Mouse (Mus musculus) bone marrow, adult 2 months (tissue): ENCODE measurements around the gene Slc24a5. TPM values are rescaled to one million over a fixed set of nuclear protein-coding genes. Genes with fewer than 3 reads are reported as not detected.

Source experiments
- H3K27ac ChIP-seq: fragments of 200-500 bp; 2 replicates; pipeline ENCODE4 v1.5.1; 2012; ENCODE audit warnings: low read depth, mild to moderate bottlenecking, control low read depth, inconsistent platforms, low read length; ENCODE audit not compliant: control insufficient read depth, poor library complexity, insufficient read depth
- H3K4me1 ChIP-seq: fragments of 200-500 bp; 2 replicates; pipeline ENCODE4 v1.6.1; 2011; ENCODE audit warnings: low read length; ENCODE audit not compliant: control insufficient read depth, insufficient read depth
- H3K4me3 ChIP-seq: fragments of 200-500 bp; replicated peaks from 2 replicates; pipeline ENCODE3; 2011; ENCODE audit warnings: mild to moderate bottlenecking, low read depth, low read length, control low read depth; ENCODE audit not compliant: control insufficient read depth
- CTCF ChIP-seq: fragments of 200-500 bp; IDR thresholded peaks from 2 replicates; pipeline ENCODE4 v1.5.1; 2011; ENCODE audit warnings: low read length, control low read depth; ENCODE audit not compliant: control insufficient read depth, insufficient read depth
- POLR2A ChIP-seq: fragments of 200-500 bp; IDR thresholded peaks from 2 replicates; pipeline ENCODE4 v1.6.1; 2011; ENCODE audit warnings: low read depth, mild to moderate bottlenecking, control low read depth, low read length, borderline replicate concordance; ENCODE audit not compliant: control insufficient read depth
- WGBS: fragments of 180-500 bp; shearing (Covaris S2); methylation state at CpG from one replicate; pipeline ENCODE4 v1.1.7; 2018; 5-methylcytosine and 5-hydroxymethylcytosine counted together
- polyA plus RNA-seq: library from polyadenylated mRNA; stranded (reverse); fragments of >200 nt; gene quantifications from 2 replicates; pipeline ENCODE4 v1.2.4, GENCODE M21; 2011; ENCODE audit warnings: low replicate concordance; ENCODE audit not compliant: missing spikeins, insufficient read depth, insufficient read length

The Slc24a5 gene
- polyA plus RNA-seq, 1 experiment, result 6.2 TPM

DNA sequence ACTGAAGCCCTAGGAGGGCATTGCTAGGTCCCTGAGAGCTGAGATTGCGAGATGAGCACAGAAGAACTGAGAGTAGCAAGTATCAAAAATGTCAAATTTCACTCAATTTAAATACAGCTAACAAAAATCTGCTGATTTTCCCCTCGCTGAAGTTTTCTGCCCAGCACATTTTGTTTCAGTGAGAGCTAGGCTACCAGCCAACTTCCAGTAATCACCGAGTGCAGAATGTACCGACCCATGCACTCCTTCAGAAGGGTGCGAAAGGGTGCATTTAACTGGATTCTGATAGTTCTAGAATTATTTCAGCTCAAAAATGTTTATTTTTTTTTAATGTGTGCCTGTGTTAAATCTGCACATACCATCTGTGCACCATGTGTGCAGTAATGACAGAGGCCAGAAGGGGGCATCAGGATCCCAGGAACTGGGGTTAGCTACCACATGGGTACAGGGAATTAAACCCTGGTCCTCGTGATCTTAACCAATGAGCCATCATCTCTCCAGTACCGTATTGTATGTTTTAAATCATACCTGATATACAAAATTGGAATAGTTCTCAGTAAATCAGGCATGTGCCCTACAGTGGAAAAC, 12.5 kb upstream of the Slc24a5 start:
- Histone ChIP-seq H3K4me3 (no peak overlapping the region), H3K4me1 (no peaks in the 10 kb centered on the region), H3K27ac (no peak overlapping the region)
- TF ChIP-seq CTCF, result no peak
- TF ChIP-seq POLR2A, result no peak
- WGBS, result 78% methylated on average over 7 of the region's 7 CpGs

DNA sequence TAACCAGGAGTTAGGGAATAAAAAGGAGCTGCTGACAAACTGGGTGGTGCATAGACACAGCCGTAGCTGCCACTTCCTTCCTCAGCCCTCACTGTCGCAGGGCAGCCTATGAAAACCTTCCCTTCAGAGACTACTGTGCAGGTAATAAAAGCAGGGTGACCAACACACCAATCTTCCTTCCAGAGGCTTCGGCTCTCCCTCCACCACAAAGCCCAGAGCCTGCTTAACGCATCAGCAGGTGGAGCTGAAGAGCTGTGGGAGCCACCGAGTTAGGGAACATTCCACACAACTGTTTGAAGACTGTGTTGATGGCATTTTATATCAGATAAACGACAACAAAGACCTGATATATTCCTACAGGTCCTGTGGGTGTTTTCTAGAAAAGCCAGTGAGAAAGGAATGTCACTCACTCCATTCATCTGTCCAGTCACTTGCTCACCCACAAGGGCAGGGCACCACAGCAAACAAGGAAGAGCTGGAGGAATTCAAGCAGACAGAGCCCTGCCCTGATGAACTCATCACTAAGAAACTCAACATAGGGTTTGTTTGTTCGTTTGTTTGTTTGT, 10.6 kb upstream of the Slc24a5 start:
- H3K4me3 ChIP-seq, result no peak overlapping the region
- WGBS, result 18% methylated on average over 7 of the region's 7 CpGs
- TF ChIP-seq CTCF, result no peak
- TF ChIP-seq POLR2A, result no peak

DNA sequence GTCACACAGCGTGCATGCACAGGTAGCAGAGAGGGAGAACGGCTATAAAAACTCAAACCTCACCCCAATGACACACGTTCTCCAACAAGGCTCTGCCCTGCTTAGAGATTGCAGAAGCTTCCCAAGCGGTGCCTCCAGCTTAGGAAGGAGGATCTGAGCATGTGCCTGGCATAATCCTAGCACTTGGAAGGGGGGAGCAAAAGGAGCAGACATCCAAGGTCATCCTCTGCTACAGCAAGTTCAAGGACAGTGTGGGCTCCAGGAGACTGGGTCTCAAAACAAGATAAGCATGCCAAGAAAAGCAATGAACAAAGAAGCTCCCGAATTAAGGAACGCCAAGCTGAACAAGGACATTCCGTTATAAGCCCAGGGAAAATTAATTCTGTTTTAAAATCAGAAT, 6.5 kb upstream of the Slc24a5 start:
- Histone ChIP-seq H3K4me1 (no peaks in the 10 kb centered on the region), H3K4me3 (no peak overlapping the region), H3K27ac (no peak overlapping the region)
- TF ChIP-seq CTCF, result no peak
- TF ChIP-seq POLR2A, result no peak
- WGBS, result 80% methylated on average over 7 of the region's 7 CpGs

More for the DNA sequence above, 10.6 kb upstream of the Slc24a5 start:
- H3K4me1 ChIP-seq, result no peaks in the 10 kb centered on the region
- H3K27ac ChIP-seq, result no peak overlapping the region

DNA sequence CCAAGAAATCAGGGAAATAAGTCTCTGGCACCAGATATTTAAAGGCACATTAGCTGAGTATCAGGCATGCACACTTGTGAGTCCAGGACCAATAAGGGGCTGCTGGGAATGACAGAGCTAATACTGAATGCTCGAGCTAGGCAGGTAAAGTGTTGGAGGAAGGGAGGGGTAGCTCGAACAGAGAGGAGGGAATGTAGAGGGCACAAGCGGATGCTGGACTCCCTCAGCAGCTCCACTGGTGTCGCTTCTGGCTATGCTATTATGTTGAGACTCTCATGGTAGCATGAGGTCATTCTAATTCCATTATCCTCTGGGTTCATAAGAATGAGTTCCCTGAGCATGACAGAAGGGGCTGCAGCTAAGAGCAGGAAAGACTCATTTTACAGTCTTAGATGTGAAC, 5.0 kb upstream of the Slc24a5 start:
- no peak for TF ChIP-seq CTCF
- TF ChIP-seq POLR2A, result no peak
- WGBS, result 69% methylated on average over 4 of the region's 4 CpGs
- no peak overlapping the region for H3K4me3 ChIP-seq
- no peaks in the 10 kb centered on the region for H3K4me1 ChIP-seq
- H3K27ac ChIP-seq, result no peak overlapping the region

DNA sequence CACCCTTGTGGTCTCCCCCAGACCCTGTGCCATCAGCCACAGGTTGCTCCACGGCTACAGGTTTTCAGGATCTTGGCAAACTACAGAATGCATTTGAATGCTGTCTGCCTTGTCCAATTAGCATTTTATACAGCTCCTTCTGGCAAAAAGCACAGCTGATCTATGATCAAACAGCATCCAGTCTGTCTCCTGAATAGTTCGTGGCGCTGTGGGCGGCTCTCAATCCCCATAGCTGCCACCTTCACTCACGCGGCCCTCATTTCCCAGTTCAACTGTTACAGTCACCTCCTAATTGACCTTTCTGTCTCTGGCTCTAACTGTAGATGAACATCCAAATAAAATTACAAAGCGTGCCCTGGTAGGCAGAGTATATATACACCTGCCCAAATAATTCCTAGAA, 551 bp upstream of the Slc24a5 start:
- Histone ChIP-seq H3K4me1 (no peaks in the 10 kb centered on the region), H3K27ac (no peak overlapping the region), H3K4me3 (no peak overlapping the region)
- WGBS, result 71% methylated on average over 7 of the region's 7 CpGs
- no peak for TF ChIP-seq POLR2A
- TF ChIP-seq CTCF, result no peak

DNA sequence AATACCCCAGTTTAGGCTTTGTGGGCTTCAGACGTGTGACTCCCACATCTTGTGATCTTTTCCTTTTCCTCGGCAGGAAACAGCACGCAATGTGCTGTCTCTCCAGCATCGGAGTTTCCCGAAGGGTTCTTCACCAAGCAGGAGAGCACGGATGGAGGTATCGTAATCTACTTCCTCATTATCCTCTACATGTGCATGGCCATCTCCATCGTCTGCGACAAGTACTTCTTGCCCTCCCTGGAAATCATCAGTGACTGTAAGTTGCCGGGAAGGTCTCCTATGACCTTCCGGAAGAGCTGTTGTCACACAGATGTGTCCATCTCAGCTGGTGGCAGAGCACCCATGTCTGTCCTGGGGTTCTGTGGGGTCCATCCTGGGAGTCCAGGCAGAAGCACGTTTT, 772 bp downstream of the Slc24a5 start:
- WGBS, result 66% methylated on average over 12 of the region's 12 CpGs
- H3K4me1 ChIP-seq, result no peaks in the 10 kb centered on the region; the same call in 1 of the 2 replicates
- H3K4me3 ChIP-seq, result no peak overlapping the region
- TF ChIP-seq POLR2A (no peak), CTCF (no peak)
- H3K27ac ChIP-seq, result no peak overlapping the region

DNA sequence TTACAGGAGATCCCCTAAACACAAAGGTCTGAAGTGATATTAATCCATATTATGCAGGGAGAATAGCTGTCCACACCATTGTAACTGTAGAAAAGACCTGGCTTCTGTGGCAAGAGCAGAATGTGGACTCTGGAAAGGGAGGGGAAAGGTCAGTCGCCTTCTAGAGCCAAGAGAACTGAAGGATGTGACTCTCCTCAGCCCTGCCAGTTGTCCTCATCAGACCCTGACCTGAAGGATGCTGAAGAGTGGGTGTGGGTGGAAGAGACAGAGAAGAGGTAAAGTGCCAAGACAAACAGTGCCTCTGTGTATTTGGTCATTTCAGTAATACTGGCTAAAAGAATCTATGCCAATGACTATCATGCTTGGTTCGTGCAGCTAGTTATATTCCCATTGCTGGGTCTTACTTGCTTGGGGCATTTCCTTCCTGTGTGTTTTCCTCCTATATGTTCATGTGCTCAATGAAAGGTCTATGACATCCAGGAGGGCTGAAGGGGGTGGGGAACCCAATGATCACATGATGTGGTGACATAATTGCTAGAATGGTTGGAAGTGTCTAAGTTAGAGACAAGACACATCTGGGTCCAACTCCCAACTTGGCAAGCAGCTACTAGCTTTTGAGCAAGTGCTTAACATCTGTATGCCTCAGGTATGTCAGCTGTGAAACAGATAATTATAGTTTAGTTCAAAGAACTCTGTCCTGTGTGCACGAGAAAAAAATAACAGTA, 5.3 kb downstream of the Slc24a5 start:
- WGBS, result 75% methylated on average over 3 of the region's 3 CpGs
- H3K27ac ChIP-seq, result no peak overlapping the region
- H3K4me3 ChIP-seq, result no peak overlapping the region
- no peaks in the 10 kb centered on the region; the same call in 1 of the 2 replicates for H3K4me1 ChIP-seq
- TF ChIP-seq POLR2A, result no peak
- no peak for TF ChIP-seq CTCF

DNA sequence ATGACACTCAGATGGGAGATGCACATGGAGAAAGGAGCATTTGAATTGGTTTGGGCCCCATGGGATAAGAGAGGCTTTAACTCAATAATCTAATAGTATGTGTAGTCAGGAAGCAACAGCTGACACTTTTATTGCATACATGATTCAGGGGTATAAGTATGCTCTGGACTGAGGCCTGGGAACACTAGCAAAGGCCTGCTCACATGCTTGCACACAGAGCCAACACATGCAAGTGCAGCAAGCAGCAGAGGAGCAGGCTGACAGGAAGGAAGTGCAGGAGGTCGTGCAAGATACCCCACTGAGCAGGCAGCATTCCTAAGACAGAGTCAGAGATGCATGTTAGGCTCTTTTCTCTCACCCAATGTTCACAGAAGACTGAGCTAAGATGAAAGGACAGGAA, 16.0 kb downstream of the Slc24a5 start:
- 5% methylated on average over 1 of the region's 1 CpGs for WGBS
- H3K4me3 ChIP-seq, result no peak overlapping the region
- no peak for TF ChIP-seq CTCF
- no peak for TF ChIP-seq POLR2A
- H3K27ac ChIP-seq, result no peak overlapping the region
- H3K4me1 ChIP-seq, result no peaks in the 10 kb centered on the region; the same call in 1 of the 2 replicates
